In genomic region chr9:79784439-79784838, GRCm38 (mm10) we compare ENCODE assay signal across 26 mouse cellular contexts. TPM values are rescaled to one million over a fixed set of nuclear protein-coding genes. Genes with fewer than 3 reads are reported as not detected.
A peak's percentile ranks its signal among the peaks of the same experiment; 100 is the strongest.
DNase-seq lines count a peak whose midpoint lies in the region; ATAC-seq and TF ChIP-seq lines count a peak whose summit lies in the region.
"Had no signal": no experiment of that assay in that cellular context is flagged by ENCODE, and none has a peak within 500 bp of the region (broad histone marks: within the 10 kb centered on the region; RNA-seq: fewer than 3 reads in every experiment).

No protein-coding gene starts in this region.

- H3K27me3 ChIP-seq in kidney, adult 2 months (replicated peaks; ENCODE audit: control insufficient read depth, insufficient read depth, low read length), result no peaks in the 10 kb centered on the region
- H3K27me3 ChIP-seq in neural tube, embryonic 13.5 days, result no peaks in the 10 kb centered on the region
- H3K27me3 ChIP-seq: CH12.LX; embryonic facial prominence, embryonic 12.5 days; embryonic facial prominence, embryonic 15.5 days; hindbrain, embryonic 12.5 days; Patski had no signal

- H3K36me3 ChIP-seq in kidney, adult 2 months (ENCODE audit: control insufficient read depth, insufficient read depth, low read length), result no peaks in the 10 kb centered on the region
- H3K36me3 ChIP-seq in neural tube, embryonic 13.5 days, result no peaks in the 10 kb centered on the region
- H3K36me3 ChIP-seq: embryonic facial prominence, embryonic 12.5 days; embryonic facial prominence, embryonic 15.5 days; hindbrain, embryonic 12.5 days had no signal

- no peak for DNase-seq in kidney, adult 2 months
- DNase-seq in kidney, adult 9 months, result no peak
- DNase-seq in neural tube, embryonic 10.5 days (ENCODE audit: extremely low spot score, low spot score), result no peak
- DNase-seq in adrenal gland, postnatal 4 days (ENCODE audit: low spot score in 2 of 2), result no peak
- DNase-seq: adrenal gland, postnatal 10 days; adrenal gland, postnatal 36 days; B cell, adult 2 months; cerebellum, adult 11 months; cerebellum, adult 2 months; cerebellum, adult 9-11 months; cerebellum, postnatal 25 days; forebrain, postnatal 0 days; gastrocnemius, adult 2 months; gastrocnemius, postnatal 14 days; heart, adult 2 months had no signal

- 0 out of 2 replicates have a peak overlapping the region, but pooled peaks have one; percentile 52 for H3K27ac ChIP-seq in kidney, adult 2 months (ENCODE audit: insufficient read depth, low read depth, low read length)
- H3K27ac ChIP-seq in neural tube, embryonic 13.5 days (replicated peaks), result no peak overlapping the region
- H3K27ac ChIP-seq in olfactory bulb, adult 2 months (ENCODE audit: insufficient read depth, low read depth, low read length), result peak overlapping the region; percentile 4; the same call in 1 of the 2 replicates
- H3K27ac ChIP-seq: embryonic facial prominence, embryonic 12.5 days; embryonic facial prominence, embryonic 15.5 days; gastrocnemius, adult 2 months; heart, adult 2 months; hindbrain, embryonic 12.5 days had no signal

- 45% methylated on average over 3 of the region's 3 CpGs for WGBS in kidney, adult 2 months
- 33% methylated on average over 3 of the region's 3 CpGs for WGBS in neural tube, embryonic 13.5 days
- WGBS in olfactory bulb, adult 2 months, result 38% methylated on average over 3 of the region's 3 CpGs

- H3K4me3 ChIP-seq in kidney, adult 2 months (ENCODE audit: insufficient read depth, low read depth, low read length), result no peak overlapping the region
- H3K4me3 ChIP-seq in neural tube, embryonic 13.5 days, result no peak overlapping the region
- H3K4me3 ChIP-seq in olfactory bulb, adult 2 months (ENCODE audit: insufficient read depth, low read depth, low read length), result no peak overlapping the region
- H3K4me3 ChIP-seq: embryonic facial prominence, embryonic 12.5 days; embryonic facial prominence, embryonic 15.5 days; gastrocnemius, adult 2 months; heart, adult 2 months; hindbrain, embryonic 12.5 days had no signal

- no peaks in the 10 kb centered on the region for H3K9me3 ChIP-seq in neural tube, embryonic 13.5 days
- H3K9me3 ChIP-seq: embryonic facial prominence, embryonic 12.5 days; embryonic facial prominence, embryonic 15.5 days; G1E; hindbrain, embryonic 12.5 days had no signal

- H3K4me2 ChIP-seq in neural tube, embryonic 13.5 days, result no peak overlapping the region
- H3K4me2 ChIP-seq: embryonic facial prominence, embryonic 12.5 days; embryonic facial prominence, embryonic 15.5 days; heart, embryonic 11.5 days; hindbrain, embryonic 12.5 days had no signal

- no peak for TF ChIP-seq POLR2A in kidney, adult 2 months (IDR thresholded peaks at IDR 0.05; ENCODE audit: low read depth, low read length)
- no peak for TF ChIP-seq POLR2A in olfactory bulb, adult 2 months (IDR thresholded peaks at IDR 0.05; ENCODE audit: insufficient read depth, low read depth, low read length)

- H3K4me1 ChIP-seq in kidney, adult 2 months (ENCODE audit: control insufficient read depth, insufficient read depth, low read length), result peaks cover 25% of the 10 kb centered on the region
- peaks cover 36% of the 10 kb centered on the region for H3K4me1 ChIP-seq in neural tube, embryonic 13.5 days (replicated peaks)
- H3K4me1 ChIP-seq in olfactory bulb, adult 2 months (ENCODE audit: control insufficient read depth, insufficient read depth, low read length), result peaks cover 3% of the 10 kb centered on the region

- H3K9ac ChIP-seq in neural tube, embryonic 13.5 days, result no peak overlapping the region
- H3K9ac ChIP-seq: embryonic facial prominence, embryonic 12.5 days; embryonic facial prominence, embryonic 15.5 days; forebrain, postnatal 0 days; hindbrain, embryonic 12.5 days had no signal

- no peak for TF ChIP-seq CTCF in kidney, adult 2 months (conservative IDR thresholded peaks at IDR 0.05; ENCODE audit: insufficient read depth, insufficient read length, low read depth, low read length)
- no peak for TF ChIP-seq CTCF in olfactory bulb, adult 2 months (IDR thresholded peaks at IDR 0.05; ENCODE audit: insufficient read depth, low read depth, low read length)

- peak; percentile 43 for ATAC-seq in neural tube, embryonic 13.5 days (ENCODE audit: low read depth)
- ATAC-seq: forebrain, embryonic 14.5 days; forebrain, postnatal 0 days; hindbrain, embryonic 16.5 days; Patski had no signal

RNA-seq across cellular contexts. Expression of gene Tmem30a, which starts 8.9 kb away (rescaled TPM):
- 39.7 and 53.7 TPM in 2 replicates for polyA plus RNA-seq in kidney, adult 2 months (2012; rRNA removed)
- polyA plus RNA-seq in neural tube, embryonic 13.5 days (2015; fragmentation: Nextera tagmentation; extraction: Ambion mirVana), result 111 and 122 TPM in 2 replicates
- polyA plus RNA-seq in olfactory bulb, adult 2 months (2012; ENCODE audit: insufficient read depth, insufficient read length, low replicate concordance, missing spikeins), result 112 and 381 TPM in 2 replicates
- total RNA-seq in adrenal gland, postnatal 4 days (2021), result 10 to 100 TPM; 90.8 to 92.4 TPM

RNA-seq across cellular contexts. Expression of gene Cox7a2, which starts 24.8 kb away (rescaled TPM):
- polyA plus RNA-seq in kidney, adult 2 months (2012; rRNA removed), result 508 and 670 TPM in 2 replicates
- 881 and 912 TPM in 2 replicates for polyA plus RNA-seq in neural tube, embryonic 13.5 days (2015; fragmentation: Nextera tagmentation; extraction: Ambion mirVana)
- polyA plus RNA-seq in olfactory bulb, adult 2 months (2012; ENCODE audit: insufficient read depth, insufficient read length, low replicate concordance, missing spikeins), result not detected in 2 replicates
- total RNA-seq in adrenal gland, postnatal 4 days (2021), result 100 to 1,000 TPM; 297 to 335 TPM
